Mouse (Mus musculus) forebrain, embryonic 16.5 days (tissue): ENCODE measurements at regions not wholly inside any gene's neighbourhood (a gene's known extent, or its start where the extent isn't known, plus 50 kb on each side); places are given as distances from the start of the nearest gene placed in this dataset.
"Not testable (repeated sequence)": the region's sequence is repeated elsewhere in the genome, so short reads cannot be mapped to it uniquely, and the experiment has no call there.

ENCODE experiments used
- ATAC-seq: fragments of 200-750 bp; cut with Nextera tagmentation; 2 replicates; pipeline ENCODE4 v1.8.0; 2017; ENCODE audit warnings: mild to moderate bottlenecking, moderate library complexity
- H3K27ac ChIP-seq: fragments of 300-500 bp; sonication (generic); 2 replicates; pipeline ENCODE4 v1.5.1; 2014; ENCODE audit warnings: low read length, control low read depth
- H3K27me3 ChIP-seq: fragments of 300-500 bp; sonication (generic); replicated peaks from 2 replicates; pipeline ENCODE4 v1.6.1; 2014; ENCODE audit warnings: low read length; ENCODE audit not compliant: control insufficient read depth, insufficient read depth
- H3K36me3 ChIP-seq: fragments of 300-500 bp; sonication (generic); 2 replicates; pipeline ENCODE4 v1.6.1; 2014; ENCODE audit not compliant: control insufficient read depth, insufficient read depth
- H3K4me1 ChIP-seq: fragments of 300-500 bp; sonication (generic); replicated peaks from 2 replicates; pipeline ENCODE4 v1.6.1; 2014; ENCODE audit warnings: low read length; ENCODE audit not compliant: control insufficient read depth, insufficient read depth
- H3K4me2 ChIP-seq: fragments of 300-500 bp; sonication (generic); 2 replicates; pipeline ENCODE4 v1.6.1; 2014; ENCODE audit warnings: mild to moderate bottlenecking, low read length, control low read depth
- H3K4me3 ChIP-seq: fragments of 300-500 bp; sonication (generic); replicated peaks from 2 replicates; pipeline ENCODE4 v1.5.1; 2014; ENCODE audit warnings: mild to moderate bottlenecking, low read length, control low read depth
- H3K9ac ChIP-seq: fragments of 300-500 bp; sonication (generic); replicated peaks from 2 replicates; pipeline ENCODE4 v1.6.1; 2014; ENCODE audit warnings: low read depth, low read length, control low read depth
- H3K9me3 ChIP-seq: fragments of 300-500 bp; sonication (generic); 2 replicates; pipeline ENCODE4 v1.6.1; 2016; ENCODE audit warnings: low read length; ENCODE audit not compliant: control insufficient read depth
- WGBS: fragments of 180-500 bp; shearing (Covaris S2); extraction: QIAGEN DNeasy Blood & Tissue Kit; methylation state at CpG from one replicate; pipeline ENCODE4 v1.1.7; 2014; 5-methylcytosine and 5-hydroxymethylcytosine counted together

- H3K27me3 ChIP-seq, result no peaks in the 10 kb centered on the region
- no peak overlapping the region for H3K9ac ChIP-seq
- H3K36me3 ChIP-seq, result no peaks in the 10 kb centered on the region
- WGBS, result 68% methylated on average over 2 of the region's 2 CpGs
- no peak overlapping the region for H3K4me2 ChIP-seq
- ATAC-seq, result no peak
- H3K9me3 ChIP-seq, result no peaks in the 10 kb centered on the region
- H3K4me3 ChIP-seq, result no peak overlapping the region
- H3K27ac ChIP-seq, result no peak overlapping the region
- H3K4me1 ChIP-seq, result no peaks in the 10 kb centered on the region
Observed at GRCm38 (mm10) chr1:185923723-185924122, 193.4 kb downstream of the Lyplal1 start.

- Histone ChIP-seq H3K4me2 (no peak overlapping the region), H3K4me3 (no peak overlapping the region), H3K27ac (no peak overlapping the region), H3K9ac (no peak overlapping the region), H3K4me1 (no peaks in the 10 kb centered on the region), H3K27me3 (no peaks in the 10 kb centered on the region), H3K36me3 (no peaks in the 10 kb centered on the region), H3K9me3 (no peaks in the 10 kb centered on the region)
- 5% methylated on average over 2 of the region's 2 CpGs for WGBS
- ATAC-seq, result no peak
Observed at GRCm38 (mm10) chr1:185929000-185929399, 188.1 kb downstream of the Lyplal1 start.

GRCm38 (mm10) chr1:185929761-185930160, 187.3 kb downstream of the Lyplal1 start:
- Histone ChIP-seq H3K4me3 (no peak overlapping the region), H3K9me3 (no peaks in the 10 kb centered on the region), H3K9ac (no peak overlapping the region), H3K4me2 (no peak overlapping the region), H3K27me3 (no peaks in the 10 kb centered on the region), H3K4me1 (no peaks in the 10 kb centered on the region), H3K27ac (no peak overlapping the region), H3K36me3 (no peaks in the 10 kb centered on the region)
- no peak for ATAC-seq
- WGBS, result 84% methylated on average over 5 of the region's 5 CpGs

- H3K36me3 ChIP-seq, result no peaks in the 10 kb centered on the region
- no peak for ATAC-seq
- H3K9ac ChIP-seq, result no peak overlapping the region
- no peak overlapping the region for H3K4me2 ChIP-seq
- H3K27me3 ChIP-seq, result no peaks in the 10 kb centered on the region
- 84% methylated on average over 3 of the region's 3 CpGs for WGBS
- H3K4me1 ChIP-seq, result no peaks in the 10 kb centered on the region
- no peak overlapping the region for H3K27ac ChIP-seq
- H3K9me3 ChIP-seq, result no peaks in the 10 kb centered on the region
- no peak overlapping the region for H3K4me3 ChIP-seq
Observed at GRCm38 (mm10) chr1:185933623-185934022, 183.5 kb downstream of the Lyplal1 start.

- no peak for ATAC-seq
- Histone ChIP-seq H3K4me1 (no peaks in the 10 kb centered on the region), H3K4me2 (no peak overlapping the region), H3K27me3 (no peaks in the 10 kb centered on the region), H3K36me3 (no peaks in the 10 kb centered on the region), H3K9me3 (no peaks in the 10 kb centered on the region), H3K27ac (no peak overlapping the region), H3K9ac (no peak overlapping the region), H3K4me3 (no peak overlapping the region)
Observed at GRCm38 (mm10) chr1:185937026-185937425, 180.1 kb downstream of the Lyplal1 start.

- Histone ChIP-seq H3K36me3 (no peaks in the 10 kb centered on the region), H3K27ac (no peak overlapping the region), H3K27me3 (no peaks in the 10 kb centered on the region), H3K4me1 (no peaks in the 10 kb centered on the region), H3K9me3 (no peaks in the 10 kb centered on the region), H3K4me3 (no peak overlapping the region), H3K4me2 (no peak overlapping the region), H3K9ac (no peak overlapping the region)
- 76% methylated on average over 3 of the region's 3 CpGs for WGBS
- no peak for ATAC-seq
Observed at GRCm38 (mm10) chr1:185939914-185940313, 177.2 kb downstream of the Lyplal1 start.

GRCm38 (mm10) chr1:185940511-185940910, 176.6 kb downstream of the Lyplal1 start:
- Histone ChIP-seq H3K27ac (no peak overlapping the region), H3K4me2 (no peak overlapping the region), H3K9me3 (no peaks in the 10 kb centered on the region), H3K4me3 (no peak overlapping the region), H3K27me3 (no peaks in the 10 kb centered on the region), H3K4me1 (no peaks in the 10 kb centered on the region), H3K36me3 (no peaks in the 10 kb centered on the region), H3K9ac (no peak overlapping the region)
- WGBS, result 70% methylated on average over 1 of the region's 1 CpGs
- ATAC-seq, result no peak

GRCm38 (mm10) chr1:185951163-185951562, 165.9 kb downstream of the Lyplal1 start:
- ATAC-seq, result no peak
- Histone ChIP-seq H3K9me3 (no peaks in the 10 kb centered on the region), H3K4me3 (no peak overlapping the region), H3K4me2 (no peak overlapping the region), H3K4me1 (no peaks in the 10 kb centered on the region), H3K36me3 (no peaks in the 10 kb centered on the region), H3K9ac (no peak overlapping the region), H3K27me3 (no peaks in the 10 kb centered on the region), H3K27ac (no peak overlapping the region)
- WGBS, result 97% methylated on average over 1 of the region's 1 CpGs

GRCm38 (mm10) chr1:185955821-185956220, 161.3 kb downstream of the Lyplal1 start:
- not testable (repeated sequence) for ATAC-seq, H3K4me2 ChIP-seq

GRCm38 (mm10) chr1:185957557-185957956, 159.6 kb downstream of the Lyplal1 start:
- 0 out of 2 replicates have a peak, but pooled peaks cover 4% of the 10 kb centered on the region for H3K4me1 ChIP-seq
- no peaks in the 10 kb centered on the region for H3K27me3 ChIP-seq
- no peak overlapping the region for H3K4me2 ChIP-seq
- no peaks in the 10 kb centered on the region for H3K9me3 ChIP-seq
- H3K36me3 ChIP-seq, result no peaks in the 10 kb centered on the region
- H3K4me3 ChIP-seq, result no peak overlapping the region
- H3K9ac ChIP-seq, result no peak overlapping the region
- 84% methylated on average over 3 of the region's 3 CpGs for WGBS
- ATAC-seq, result no peak
- H3K27ac ChIP-seq, result no peak overlapping the region

More at GRCm38 (mm10) chr1:185955821-185956220, 161.3 kb downstream of the Lyplal1 start:
- not testable (repeated sequence) for H3K9ac ChIP-seq, H3K36me3 ChIP-seq, H3K27ac ChIP-seq, H3K27me3 ChIP-seq, H3K9me3 ChIP-seq, H3K4me1 ChIP-seq, H3K4me3 ChIP-seq
- 13% methylated on average over 1 of the region's 1 CpGs for WGBS
